Mouse (Mus musculus): ENCODE results near the gene Otop2.

GRCm38 (mm10) chr11:115292631-115293375, 14.2 kb upstream of the Otop2 start:
- TF ChIP-seq POLR2A (IDR thresholded peaks at IDR 0.05; ENCODE audit: borderline replicate concordance, low read depth, low read length) (no peak), CTCF (IDR thresholded peaks at IDR 0.05; ENCODE audit: low read depth, low read length) (no peak)

Measured in bone marrow macrophage, adult 2 months (primary cell).